Mouse (Mus musculus) heart, postnatal 0 days (tissue): ENCODE measurements around the gene Eif2a.

Source experiments
- CTCF ChIP-seq: IDR thresholded peaks from 2 replicates; pipeline ENCODE4 v1.5.1; 2016; ENCODE audit warnings: antibody characterized with exemption, control low read depth, low read depth
- EP300 ChIP-seq: IDR thresholded peaks from 2 replicates; pipeline ENCODE4 v1.6.1; 2016; ENCODE audit warnings: antibody characterized with exemption, low read depth

DNA sequence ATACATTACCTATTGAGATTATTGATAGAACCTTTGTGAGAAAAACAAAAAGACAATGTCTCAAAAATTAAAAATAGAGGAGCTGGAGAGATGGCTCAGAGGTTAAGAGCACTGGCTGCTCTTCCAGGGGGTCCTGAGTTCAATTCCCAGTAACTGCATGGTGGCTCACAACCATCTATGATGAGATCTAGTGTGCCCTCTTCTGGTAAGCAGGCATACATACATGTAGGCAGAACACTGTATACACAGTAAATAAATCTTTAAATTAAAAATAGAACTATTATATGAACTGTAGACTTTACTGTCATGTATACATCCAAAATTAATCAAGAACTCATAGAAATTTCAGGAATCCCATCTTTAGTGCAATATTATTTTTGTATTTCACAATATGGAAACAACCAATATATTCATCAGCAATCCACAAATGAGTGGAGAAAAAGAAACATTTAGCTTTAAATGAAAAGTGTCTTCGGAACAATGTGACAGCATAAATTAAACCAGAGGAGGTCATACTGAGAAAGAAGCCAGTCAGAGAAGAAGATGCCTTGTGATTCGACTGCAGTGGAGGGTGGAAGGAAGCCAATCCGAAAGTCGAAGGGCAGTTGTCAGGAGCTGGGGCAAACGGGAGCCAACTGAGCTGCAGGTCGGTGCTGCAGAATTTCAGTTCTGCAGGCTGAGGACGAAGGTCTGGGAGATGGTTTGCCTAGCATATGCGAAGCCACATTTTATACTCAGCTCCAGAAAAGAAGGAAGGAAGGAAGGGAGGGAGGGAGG lies 37.4 kb upstream of the Eif2a start:
- peak; percentile 28 for TF ChIP-seq CTCF
- no peak for TF ChIP-seq EP300
